Mouse (Mus musculus) spleen, adult 2 months (tissue): ENCODE measurements around the gene Csk. TPM values are rescaled to one million over a fixed set of nuclear protein-coding genes. Genes with fewer than 3 reads are reported as not detected.

Source experiments
- DNase-seq, 2 experiments: peaks; one replicate each; pipeline versions ENCODE4 v3.0.0 to v3.0.0-alpha.2; 2012 to 2021; ENCODE audit warnings: low spot score in 2 of 2, low read depth in 1 of 2
- H3K27ac ChIP-seq: fragments of 200-500 bp; 2 replicates; pipeline ENCODE4 v1.5.1; 2012; ENCODE audit warnings: low read length, inconsistent platforms; ENCODE audit not compliant: insufficient read depth
- H3K27me3 ChIP-seq: fragments of 200-500 bp; 2 replicates; pipeline ENCODE4 v1.6.1; 2012; ENCODE audit warnings: mild to moderate bottlenecking, moderate library complexity, low read length, inconsistent platforms; ENCODE audit not compliant: control insufficient read depth, insufficient read depth
- H3K36me3 ChIP-seq: fragments of 200-500 bp; 2 replicates; pipeline ENCODE4 v1.6.1; 2012; ENCODE audit warnings: mild to moderate bottlenecking, low read length, inconsistent platforms; ENCODE audit not compliant: control insufficient read depth, insufficient read depth
- H3K4me1 ChIP-seq: fragments of 200-500 bp; 2 replicates; pipeline ENCODE4 v1.6.1; 2011; ENCODE audit warnings: inconsistent platforms; ENCODE audit not compliant: control insufficient read depth, insufficient read depth, insufficient read length
- H3K4me3 ChIP-seq: fragments of 200-500 bp; 2 replicates; pipeline ENCODE4 v1.5.1; 2011; ENCODE audit warnings: mild to moderate bottlenecking, inconsistent platforms; ENCODE audit not compliant: insufficient read depth, insufficient read length; ENCODE audit errors: extremely low read depth
- CTCF ChIP-seq: fragments of 200-500 bp; IDR thresholded peaks from 2 replicates; pipeline ENCODE4 v1.5.1; 2011; ENCODE audit warnings: mild to moderate bottlenecking, inconsistent platforms; ENCODE audit not compliant: insufficient read depth, insufficient read length, insufficient replicate concordance; ENCODE audit errors: extremely low read depth
- POLR2A ChIP-seq: fragments of 200-500 bp; IDR thresholded peaks from 2 replicates; pipeline ENCODE4 v1.6.1; 2011; ENCODE audit warnings: low read depth, low read length, inconsistent platforms
- WGBS: fragments of 180-500 bp; shearing (Covaris S2); methylation state at CpG from one replicate; pipeline ENCODE4 v1.1.7; 2018; 5-methylcytosine and 5-hydroxymethylcytosine counted together
- polyA plus RNA-seq: library from polyadenylated mRNA; depleted of rRNA; stranded (reverse); fragments of >200 nt; gene quantifications from 2 replicates; pipeline ENCODE4 v1.2.3, GENCODE M21; 2012

The Csk gene
- polyA plus RNA-seq, 1 experiment: 233 TPM

GRCm38 (mm10) chr9:57688158-57688557, 34.7 kb upstream of the Csk start:
- H3K27me3 ChIP-seq: peaks cover 1% of the 10 kb centered on the region; the same call in 1 of the 2 replicates
- TF ChIP-seq POLR2A: no peak
- TF ChIP-seq CTCF: no peak
- WGBS: 69% methylated on average over 2 of the region's 2 CpGs
- no peak for DNase-seq
- no peak overlapping the region for H3K4me3 ChIP-seq
- no peak overlapping the region for H3K27ac ChIP-seq
- H3K36me3 ChIP-seq: no peaks in the 10 kb centered on the region
- H3K4me1 ChIP-seq: no peaks in the 10 kb centered on the region

DNA sequence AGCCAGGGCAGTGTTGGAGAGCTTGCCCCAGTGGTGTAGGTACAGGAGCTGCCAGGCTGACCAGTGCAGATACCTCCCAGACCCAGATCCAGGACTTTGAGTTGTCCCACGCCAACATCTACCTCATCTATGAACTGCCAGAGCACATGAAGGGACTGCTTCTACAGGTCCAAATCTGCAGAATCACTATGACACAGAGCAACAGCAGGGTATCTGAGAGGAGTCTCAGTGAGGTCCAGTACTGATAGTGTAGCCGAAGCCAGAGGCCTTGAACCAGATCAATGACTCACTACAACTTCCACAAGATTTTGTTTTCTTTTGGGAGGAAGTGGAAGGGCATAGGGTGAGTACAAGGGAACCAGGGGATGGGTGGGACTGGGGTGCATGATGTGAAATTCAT, 34.3 kb upstream of the Csk start, which contains the start of gene Cyp1a1:
Gene Cyp1a1, plus strand, starts transcription at position 178 of the 400 bp plus-strand sequence.
- H3K27me3 ChIP-seq: peaks cover 1% of the 10 kb centered on the region; the same call in 1 of the 2 replicates
- no peaks in the 10 kb centered on the region for H3K4me1 ChIP-seq
- no peak within 1 kb of the TSS for H3K27ac ChIP-seq
- no peaks in the 10 kb centered on the region for H3K36me3 ChIP-seq
- no peak for DNase-seq
- 94% methylated on average over 2 of the region's 2 CpGs for WGBS
- no peak for TF ChIP-seq CTCF
- TF ChIP-seq POLR2A: no peak
- no peak within 1 kb of the TSS for H3K4me3 ChIP-seq

- no peak overlapping the region for H3K4me3 ChIP-seq
- WGBS: 82% methylated on average over 5 of the region's 5 CpGs
- H3K27me3 ChIP-seq: no peaks in the 10 kb centered on the region
- no peak for TF ChIP-seq CTCF
- no peak for TF ChIP-seq POLR2A
- DNase-seq: no peak
- H3K4me1 ChIP-seq: no peaks in the 10 kb centered on the region
- no peaks in the 10 kb centered on the region for H3K36me3 ChIP-seq
- H3K27ac ChIP-seq: no peak overlapping the region
Measured at GRCm38 (mm10) chr9:57686011-57686410, 32.6 kb upstream of the Csk start.

DNA sequence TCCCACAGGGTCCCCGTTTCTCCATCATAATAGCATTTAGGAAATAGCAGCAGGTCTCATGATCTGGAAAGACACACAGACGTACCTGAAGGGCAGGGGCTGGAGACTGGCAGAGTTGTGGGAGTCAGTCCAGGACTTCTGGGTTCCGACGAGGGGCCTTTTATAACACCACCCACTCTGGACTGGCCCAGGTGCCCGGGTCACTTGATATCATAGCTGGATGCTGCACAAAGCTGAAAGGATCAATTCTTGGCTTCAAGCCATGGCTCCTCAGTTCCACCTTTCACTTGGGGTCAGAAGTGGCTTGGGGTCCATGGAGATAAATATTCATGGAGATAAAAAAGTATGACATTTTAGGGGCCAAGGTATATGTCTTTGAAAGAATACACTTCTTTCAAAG, 30.1 kb upstream of the Csk start, which contains the start of gene Cyp1a2:
Gene Cyp1a2, minus strand, starts transcription at position 184 of the 400 bp plus-strand sequence.
- WGBS: 90% methylated on average over 5 of the region's 5 CpGs
- no peaks in the 10 kb centered on the region for H3K4me1 ChIP-seq
- H3K36me3 ChIP-seq: no peaks in the 10 kb centered on the region
- TF ChIP-seq POLR2A (no peak), CTCF (no peak)
- H3K27ac ChIP-seq: no peak within 1 kb of the TSS
- no peaks in the 10 kb centered on the region for H3K27me3 ChIP-seq
- no peak within 1 kb of the TSS for H3K4me3 ChIP-seq
- DNase-seq: no peak

GRCm38 (mm10) chr9:57681411-57681810, 28.0 kb upstream of the Csk start:
- WGBS: 89% methylated on average over 10 of the region's 10 CpGs
- Histone ChIP-seq H3K4me1 (no peaks in the 10 kb centered on the region), H3K27me3 (no peaks in the 10 kb centered on the region), H3K36me3 (no peaks in the 10 kb centered on the region), H3K27ac (no peak overlapping the region), H3K4me3 (no peak overlapping the region)
- no peak for TF ChIP-seq CTCF
- TF ChIP-seq POLR2A: no peak
- no peak for DNase-seq

DNA sequence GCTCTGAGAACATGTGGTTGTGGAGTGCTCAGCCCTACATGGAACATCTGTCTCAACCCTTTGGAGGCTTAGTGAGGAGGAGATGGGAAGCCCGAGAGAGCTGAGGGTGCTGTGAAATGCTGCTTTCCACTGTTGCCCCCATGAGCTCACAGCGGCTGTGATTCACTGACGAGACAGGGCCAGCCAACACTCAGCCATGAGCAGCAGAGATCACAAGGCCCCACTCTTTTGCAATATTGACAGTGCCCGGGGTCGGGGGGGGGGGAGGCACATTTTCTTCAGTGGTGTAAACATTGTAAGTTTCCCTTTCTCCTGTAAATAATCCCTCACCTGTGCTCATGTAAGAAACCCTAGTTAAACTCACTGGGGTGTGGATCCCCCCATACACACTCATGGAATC, 18.1 kb upstream of the Csk start:
- DNase-seq: no peak
- H3K27me3 ChIP-seq: no peaks in the 10 kb centered on the region
- 91% methylated on average over 5 of the region's 5 CpGs for WGBS
- H3K4me1 ChIP-seq: no peaks in the 10 kb centered on the region
- no peak overlapping the region for H3K4me3 ChIP-seq
- H3K27ac ChIP-seq: no peak overlapping the region
- no peaks in the 10 kb centered on the region for H3K36me3 ChIP-seq
- TF ChIP-seq CTCF (no peak), POLR2A (no peak)

DNA sequence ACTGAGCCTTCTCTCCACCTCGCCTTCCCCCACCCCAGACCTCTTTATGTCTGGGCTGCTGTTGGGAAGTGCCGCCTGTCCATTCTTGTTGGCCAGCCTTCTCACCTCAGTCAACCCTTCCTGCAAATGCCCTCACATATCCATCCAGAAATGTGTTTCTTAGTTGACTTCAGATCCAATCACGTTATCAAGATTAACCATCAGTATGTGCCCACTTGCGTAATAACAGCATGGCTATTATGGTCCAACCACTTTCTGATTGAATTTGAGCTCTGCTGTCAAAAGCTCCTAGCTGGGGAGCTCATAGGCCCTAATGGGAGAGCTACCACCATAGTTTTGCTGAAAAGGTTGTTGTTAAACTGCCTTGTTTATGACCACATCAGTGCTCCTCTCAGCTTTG, 17.6 kb upstream of the Csk start:
- no peak overlapping the region for H3K27ac ChIP-seq
- H3K4me1 ChIP-seq: no peaks in the 10 kb centered on the region
- TF ChIP-seq CTCF: no peak
- TF ChIP-seq POLR2A: no peak
- 86% methylated on average over 4 of the region's 4 CpGs for WGBS
- no peak overlapping the region for H3K4me3 ChIP-seq
- H3K36me3 ChIP-seq: no peaks in the 10 kb centered on the region
- DNase-seq: no peak
- H3K27me3 ChIP-seq: no peaks in the 10 kb centered on the region
